Mouse (Mus musculus): ENCODE measurements around the gene Birc7.

DNA sequence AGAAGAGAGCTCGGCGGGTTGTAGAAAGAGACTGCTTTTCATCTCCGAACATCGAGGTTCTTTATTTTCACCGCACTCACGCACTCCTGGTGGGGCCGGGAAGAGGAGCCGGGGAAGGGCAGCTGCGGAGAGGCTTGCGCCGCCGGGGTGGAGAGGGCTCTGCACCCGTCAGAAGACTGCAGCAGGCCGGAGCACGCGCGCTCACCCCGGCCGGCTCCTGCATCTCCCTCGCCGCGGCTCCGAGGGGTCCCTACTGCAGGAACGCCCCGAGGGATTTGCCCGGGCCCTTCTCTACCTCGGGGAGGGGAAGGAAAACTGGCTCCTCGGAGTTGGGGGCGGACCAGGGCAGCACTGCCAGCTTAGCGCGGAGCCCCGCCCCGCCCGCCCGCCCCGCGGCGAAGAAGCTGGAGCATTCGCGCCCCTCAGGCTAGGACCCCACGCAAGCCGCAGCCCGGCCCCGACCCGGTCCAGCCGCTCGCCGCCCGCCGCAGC lies 35.2 kb upstream of the Birc7 start:
- no peak for TF ChIP-seq USF1 (IDR thresholded peaks at IDR 0.05; ENCODE audit: low read depth)
- no peak for TF ChIP-seq POLR2AphosphoS2 (IDR thresholded peaks at IDR 0.05; ENCODE audit: insufficient read length, low read depth)
- TF ChIP-seq MAX (IDR thresholded peaks at IDR 0.05; ENCODE audit: low read depth): no peak
- TF ChIP-seq POLR2A (IDR thresholded peaks at IDR 0.05; ENCODE audit: insufficient read length, low read depth): no peak
- TF ChIP-seq MYOD1 (IDR thresholded peaks at IDR 0.05; ENCODE audit: control insufficient read depth in 1 of 3, insufficient read length in 2 of 3, low read depth in 2 of 3): no peak
- TF ChIP-seq E2F4 (IDR thresholded peaks at IDR 0.05; ENCODE audit: insufficient read depth): no peak
- no peak for TF ChIP-seq CEBPB (IDR thresholded peaks at IDR 0.05; ENCODE audit: insufficient read depth, poor library complexity, severe bottlenecking)
- TF ChIP-seq MYOG (IDR thresholded peaks at IDR 0.05; ENCODE audit: control insufficient read depth in 1 of 3, insufficient read depth in 1 of 3, insufficient read length in 2 of 3, low read depth in 2 of 3): no peak
- TF ChIP-seq TCF12 (IDR thresholded peaks at IDR 0.05; ENCODE audit: insufficient read depth, poor library complexity, severe bottlenecking): no peak
- no peak for TF ChIP-seq SRF (IDR thresholded peaks at IDR 0.05; ENCODE audit: control insufficient read depth, insufficient read length, low read depth)
